Mouse (Mus musculus): Measurements from ENCODE around the gene Ap5s1. TPM values are rescaled to one million over a fixed set of nuclear protein-coding genes. Genes with fewer than 3 reads are reported as not detected.
A peak's percentile ranks its signal among the peaks of the same experiment; 100 is the strongest.

Gene Ap5s1
- polyA plus RNA-seq, 1 experiment from 2014 or later: 28.5 TPM

DNA sequence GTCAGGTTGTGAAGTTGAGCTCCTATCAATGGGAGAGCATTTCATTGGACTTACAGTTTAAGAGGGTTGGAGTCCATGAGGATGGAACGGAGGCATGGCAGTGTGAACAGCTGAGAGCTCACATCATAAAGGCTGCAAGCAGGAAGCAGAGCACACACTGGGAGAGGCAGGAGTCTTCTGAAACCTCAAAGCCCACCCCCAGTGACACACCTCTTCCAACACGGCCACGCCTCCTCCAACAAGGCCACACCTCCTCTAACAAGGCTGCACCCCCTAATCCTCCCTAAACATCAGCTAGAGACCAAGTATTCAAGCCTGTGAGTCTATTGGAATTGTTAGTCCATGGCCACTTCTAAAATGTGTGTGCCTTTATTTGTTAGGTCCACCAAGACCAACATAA lies 48.9 kb downstream of the Ap5s1 start:
- Histone ChIP-seq H3K4me3 (no peak overlapping the region), H3K9ac (no peak overlapping the region), H3K4me2 (no peak overlapping the region), H3K4me1 (peaks cover 12% of the 10 kb centered on the region), H3K27ac (no peak overlapping the region), H3K36me3 (no peaks in the 10 kb centered on the region), H3K27me3 (no peaks in the 10 kb centered on the region), H3K9me3 (no peaks in the 10 kb centered on the region)
- no peak for ATAC-seq (ENCODE audit: insufficient number of reproducible peaks, insufficient read depth, low FRiP score, low TSS enrichment, low read depth)
- 51% methylated on average over 3 of the region's 3 CpGs for WGBS

GRCm38 (mm10) chr2:131258693-131259092 lies 51.8 kb downstream of the Ap5s1 start:
- Histone ChIP-seq H3K36me3 (no peaks in the 10 kb centered on the region), H3K4me3 (no peak overlapping the region), H3K4me2 (no peak overlapping the region), H3K27me3 (no peaks in the 10 kb centered on the region), H3K9ac (no peak overlapping the region), H3K27ac (no peak overlapping the region), H3K9me3 (no peaks in the 10 kb centered on the region), H3K4me1 (peaks cover 23% of the 10 kb centered on the region)
- WGBS: 78% methylated on average over 8 of the region's 8 CpGs
- ATAC-seq (ENCODE audit: insufficient number of reproducible peaks, insufficient read depth, low FRiP score, low TSS enrichment, low read depth): no peak

- H3K9ac ChIP-seq: no peak overlapping the region
- no peaks in the 10 kb centered on the region for H3K36me3 ChIP-seq
- no peak for ATAC-seq (ENCODE audit: insufficient number of reproducible peaks, insufficient read depth, low FRiP score, low TSS enrichment, low read depth)
- no peaks in the 10 kb centered on the region for H3K9me3 ChIP-seq
- WGBS: 69% methylated on average over 9 of the region's 9 CpGs
- H3K27ac ChIP-seq: no peak overlapping the region
- no peaks in the 10 kb centered on the region for H3K27me3 ChIP-seq
- H3K4me3 ChIP-seq: no peak overlapping the region
- H3K4me2 ChIP-seq: no peak overlapping the region
- peaks cover 32% of the 10 kb centered on the region for H3K4me1 ChIP-seq
These were observed 53.8 kb downstream of the Ap5s1 start for GRCm38 (mm10) chr2:131260544-131261307.

DNA sequence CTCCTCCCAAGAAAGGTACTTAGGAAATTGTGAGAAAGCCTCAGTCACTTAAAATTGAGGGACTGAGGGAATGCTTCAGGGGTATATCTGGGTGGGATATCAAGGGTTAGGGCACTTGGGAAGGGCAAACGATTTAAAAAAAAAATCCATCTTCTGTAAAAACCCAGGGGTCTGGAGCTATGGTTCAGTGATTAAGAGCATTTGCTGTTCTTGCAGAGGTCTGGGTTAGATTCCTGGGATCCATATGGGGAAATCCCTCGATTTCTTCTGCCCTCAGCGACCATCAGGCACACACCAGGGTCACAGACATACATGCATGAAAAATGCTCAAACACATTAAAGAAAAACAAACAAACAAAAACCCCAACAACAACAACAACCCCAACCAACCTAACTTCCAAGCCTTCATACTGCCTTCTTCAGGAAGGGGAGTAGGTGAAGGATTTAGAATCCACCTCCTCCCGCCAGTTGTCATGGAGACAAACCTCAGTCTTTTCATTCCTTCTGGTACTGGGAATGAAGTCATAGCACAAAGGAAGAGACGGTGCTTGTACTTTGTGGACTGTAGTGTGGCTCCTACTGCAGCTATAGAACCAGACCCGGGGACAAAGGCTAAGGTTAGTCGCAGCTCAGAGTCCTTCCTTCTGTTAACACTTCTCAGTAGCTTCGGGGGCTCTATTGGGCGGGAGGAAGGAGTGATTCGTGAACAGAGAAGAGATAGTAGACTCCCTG lies 54.8 kb downstream of the Ap5s1 start:
- peak overlapping the region; percentile 79 for H3K4me2 ChIP-seq
- peak overlapping the region; percentile 78 for H3K4me3 ChIP-seq
- peak overlapping the region; percentile 100 for H3K27ac ChIP-seq
- ATAC-seq (ENCODE audit: insufficient number of reproducible peaks, insufficient read depth, low FRiP score, low TSS enrichment, low read depth): peak; percentile 65
- peaks cover 32% of the 10 kb centered on the region for H3K4me1 ChIP-seq
- WGBS: 3% methylated on average over 10 of the region's 10 CpGs
- no peaks in the 10 kb centered on the region for H3K9me3 ChIP-seq
- H3K9ac ChIP-seq: peak overlapping the region; percentile 97
- no peaks in the 10 kb centered on the region for H3K27me3 ChIP-seq
- no peaks in the 10 kb centered on the region for H3K36me3 ChIP-seq

DNA sequence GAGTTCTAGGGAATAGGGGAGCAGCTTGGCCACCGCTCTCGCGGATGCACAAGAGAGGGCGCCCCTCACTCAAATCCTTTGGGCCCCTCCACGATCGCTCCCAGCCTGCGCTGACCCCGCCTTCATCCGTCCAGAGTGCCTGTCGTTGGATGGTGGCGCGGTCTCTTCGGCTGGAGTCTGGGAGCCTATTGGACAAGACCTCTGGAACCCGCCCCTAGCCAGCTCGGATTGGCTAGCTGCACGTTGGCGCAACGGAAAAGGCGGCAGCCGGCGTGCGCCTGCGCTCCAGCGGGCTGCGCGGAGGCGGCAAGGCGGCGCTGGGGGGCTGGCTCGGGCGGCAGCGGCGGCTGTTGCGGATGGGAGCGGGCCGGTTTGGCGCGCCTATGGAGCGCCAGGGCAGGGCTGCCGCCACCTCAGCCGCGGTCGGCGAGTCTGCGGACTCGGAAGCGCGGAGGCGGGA lies 55.4 kb downstream of the Ap5s1 start, which contains the start of gene Pank2:
Gene Pank2 (plus strand): TSS at position 283 of the 460 bp plus-strand sequence.
- peak; percentile 100 for ATAC-seq (ENCODE audit: insufficient number of reproducible peaks, insufficient read depth, low FRiP score, low TSS enrichment, low read depth)
- Histone ChIP-seq H3K9ac (peak within 1 kb of the TSS; percentile 97), H3K4me3 (peak within 1 kb of the TSS; percentile 78), H3K4me1 (peaks cover 32% of the 10 kb centered on the region), H3K9me3 (no peaks in the 10 kb centered on the region), H3K27me3 (no peaks in the 10 kb centered on the region), H3K4me2 (peak within 1 kb of the TSS; percentile 79), H3K27ac (peak within 1 kb of the TSS; percentile 100), H3K36me3 (no peaks in the 10 kb centered on the region)
- under 1% methylated on average over 45 of the region's 49 CpGs for WGBS

Other genes starting within 250 kb of the Ap5s1 start
- gene Gfra4, start 164.0 kb upstream of the Ap5s1 start, polyA plus RNA-seq (2015; fragmentation: Nextera tagmentation; extraction: Ambion mirVana): 35.4 and 42.7 TPM in 2 replicates
- 30.0 and 31.9 TPM in 2 replicates for gene Adam33, start 143.3 kb upstream of the Ap5s1 start, polyA plus RNA-seq (2015; fragmentation: Nextera tagmentation; extraction: Ambion mirVana)
- 0.07 and 0.18 TPM in 2 replicates for gene Siglec1, start 120.3 kb upstream of the Ap5s1 start, polyA plus RNA-seq (2015; fragmentation: Nextera tagmentation; extraction: Ambion mirVana)
- gene Hspa12b, start 79.8 kb upstream of the Ap5s1 start, polyA plus RNA-seq (2015; fragmentation: Nextera tagmentation; extraction: Ambion mirVana): 18.2 TPM in 2 replicates
- gene Gm11037, start 73.6 kb upstream of the Ap5s1 start, polyA plus RNA-seq (2015; fragmentation: Nextera tagmentation; extraction: Ambion mirVana): not detected in 2 replicates
- gene 1700037H04Rik, start 47.0 kb upstream of the Ap5s1 start, polyA plus RNA-seq (2015; fragmentation: Nextera tagmentation; extraction: Ambion mirVana): 67.5 and 71.4 TPM in 2 replicates
- gene Cenpb, start 27.0 kb upstream of the Ap5s1 start, polyA plus RNA-seq (2015; fragmentation: Nextera tagmentation; extraction: Ambion mirVana): 12.3 and 12.4 TPM in 2 replicates
- gene Cdc25b, start 20.1 kb upstream of the Ap5s1 start, polyA plus RNA-seq (2015; fragmentation: Nextera tagmentation; extraction: Ambion mirVana): 53.8 and 57.5 TPM in 2 replicates
- gene Spef1, start 19.8 kb upstream of the Ap5s1 start, polyA plus RNA-seq (2015; fragmentation: Nextera tagmentation; extraction: Ambion mirVana): 4.4 and 5.1 TPM in 2 replicates
- gene Mavs, start 27.0 kb downstream of the Ap5s1 start, polyA plus RNA-seq (2015; fragmentation: Nextera tagmentation; extraction: Ambion mirVana): 15.9 and 16.1 TPM in 2 replicates
- gene Pank2, start 55.4 kb downstream of the Ap5s1 start, polyA plus RNA-seq (2015; fragmentation: Nextera tagmentation; extraction: Ambion mirVana): 43.3 and 45.7 TPM in 2 replicates
- 10.8 and 11.0 TPM in 2 replicates for gene Rnf24, start 145.8 kb downstream of the Ap5s1 start, polyA plus RNA-seq (2015; fragmentation: Nextera tagmentation; extraction: Ambion mirVana)

Measured in embryonic facial prominence, embryonic 13.5 days (tissue).